Mouse (Mus musculus): ENCODE measurements at regions not wholly inside any gene's neighbourhood (a gene's known extent, or its start where the extent isn't known, plus 50 kb on each side); places are given as distances from the start of the nearest gene placed in this dataset.

DNA sequence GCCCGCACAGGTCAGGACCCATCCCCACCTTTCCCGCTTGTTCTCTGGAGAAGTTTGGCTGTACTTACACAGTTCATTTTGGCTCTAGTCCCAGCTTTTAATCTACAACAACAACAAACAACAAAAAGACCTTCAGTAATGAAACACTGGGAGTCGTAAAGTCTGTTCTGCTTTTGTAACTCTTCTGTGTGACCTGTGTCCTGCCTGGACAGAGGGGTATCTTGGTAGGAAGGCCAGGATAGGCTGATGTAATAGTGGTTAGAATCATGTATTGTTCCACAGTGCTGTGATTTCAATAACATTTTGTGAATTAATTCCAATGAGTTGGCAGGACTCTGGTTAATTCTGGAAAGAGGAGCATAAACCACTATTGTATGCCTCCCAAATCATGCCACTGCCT lies 136.9 kb downstream of the Barhl2 start:
- ATAC-seq (ENCODE audit: insufficient read depth) (no peak), DNase-seq (no peak)
- Histone ChIP-seq H3K27me3 (ENCODE audit: insufficient read depth, low read length) (no peaks in the 10 kb centered on the region), H3K9me3 (ENCODE audit: low read depth, low read length) (no peaks in the 10 kb centered on the region), H3K9ac (no peak overlapping the region), H3K36me3 (ENCODE audit: insufficient read depth) (no peaks in the 10 kb centered on the region), H3K4me3 (ENCODE audit: low read depth, low read length) (no peak overlapping the region), H3K4me1 (ENCODE audit: insufficient read depth) (no peaks in the 10 kb centered on the region), H3K4me2 (no peak overlapping the region), H3K27ac (ENCODE audit: low read depth) (no peak overlapping the region)
- 58% methylated on average over 3 of the region's 3 CpGs for WGBS
- TF ChIP-seq CTCF (IDR thresholded peaks at IDR 0.05; ENCODE audit: low read depth): no peak

DNA sequence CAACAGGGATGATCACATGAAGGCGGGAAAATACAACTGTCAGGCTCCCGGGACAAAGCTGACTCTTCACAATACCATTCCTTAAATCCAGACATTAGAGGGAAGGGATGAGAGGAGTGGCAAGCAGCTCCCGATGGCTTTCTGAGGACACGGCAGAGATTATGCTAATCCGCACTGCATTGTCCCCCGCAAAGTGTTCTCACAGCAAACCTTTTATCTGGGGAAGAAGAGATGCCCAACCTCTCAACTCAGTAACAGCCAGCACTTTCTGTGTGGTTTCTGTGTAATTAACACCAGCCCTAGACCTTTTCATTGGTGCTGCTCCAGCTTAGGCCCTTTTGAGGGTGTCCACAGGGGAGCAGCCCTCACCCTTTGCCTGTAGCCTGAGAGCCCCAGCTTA lies 137.9 kb downstream of the Barhl2 start:
- 45% methylated on average over 6 of the region's 6 CpGs for WGBS
- H3K36me3 ChIP-seq (ENCODE audit: insufficient read depth): no peaks in the 10 kb centered on the region
- H3K9ac ChIP-seq: no peak overlapping the region
- DNase-seq: no peak
- no peaks in the 10 kb centered on the region for H3K4me1 ChIP-seq (ENCODE audit: insufficient read depth)
- H3K4me2 ChIP-seq: no peak overlapping the region
- no peaks in the 10 kb centered on the region for H3K27me3 ChIP-seq (ENCODE audit: insufficient read depth, low read length)
- no peaks in the 10 kb centered on the region for H3K9me3 ChIP-seq (ENCODE audit: low read depth, low read length)
- no peak for TF ChIP-seq CTCF (IDR thresholded peaks at IDR 0.05; ENCODE audit: low read depth)
- no peak overlapping the region for H3K27ac ChIP-seq (ENCODE audit: low read depth)
- ATAC-seq (ENCODE audit: insufficient read depth): no peak
- no peak overlapping the region for H3K4me3 ChIP-seq (ENCODE audit: low read depth, low read length)

DNA sequence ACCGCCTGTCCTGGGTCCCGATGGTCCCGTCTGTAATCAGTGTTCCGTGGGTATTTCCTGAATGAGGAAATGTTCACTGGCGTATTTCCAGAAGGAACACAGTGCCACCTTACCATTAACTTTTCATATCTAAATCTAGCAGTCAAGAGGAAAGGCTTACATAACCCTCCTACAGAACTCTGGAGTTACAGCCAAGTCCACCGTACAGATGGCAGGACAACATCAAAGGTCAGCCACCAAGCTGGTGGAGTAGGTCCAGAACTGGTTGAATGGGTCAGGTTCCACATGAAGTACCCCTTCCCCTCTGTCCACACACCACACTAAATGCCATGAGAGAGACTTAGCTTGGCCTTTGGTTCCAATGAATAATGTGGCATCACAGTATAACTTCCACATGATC lies 139.7 kb downstream of the Barhl2 start:
- no peaks in the 10 kb centered on the region for H3K9me3 ChIP-seq (ENCODE audit: low read depth, low read length)
- no peak overlapping the region for H3K4me2 ChIP-seq
- no peak overlapping the region for H3K4me3 ChIP-seq (ENCODE audit: low read depth, low read length)
- WGBS: 78% methylated on average over 6 of the region's 6 CpGs
- no peak overlapping the region for H3K27ac ChIP-seq (ENCODE audit: low read depth)
- TF ChIP-seq CTCF (IDR thresholded peaks at IDR 0.05; ENCODE audit: low read depth): no peak
- no peak overlapping the region for H3K9ac ChIP-seq
- H3K27me3 ChIP-seq (ENCODE audit: insufficient read depth, low read length): no peaks in the 10 kb centered on the region
- DNase-seq (no peak), ATAC-seq (ENCODE audit: insufficient read depth) (no peak)
- H3K36me3 ChIP-seq (ENCODE audit: insufficient read depth): no peaks in the 10 kb centered on the region
- no peaks in the 10 kb centered on the region for H3K4me1 ChIP-seq (ENCODE audit: insufficient read depth)

DNA sequence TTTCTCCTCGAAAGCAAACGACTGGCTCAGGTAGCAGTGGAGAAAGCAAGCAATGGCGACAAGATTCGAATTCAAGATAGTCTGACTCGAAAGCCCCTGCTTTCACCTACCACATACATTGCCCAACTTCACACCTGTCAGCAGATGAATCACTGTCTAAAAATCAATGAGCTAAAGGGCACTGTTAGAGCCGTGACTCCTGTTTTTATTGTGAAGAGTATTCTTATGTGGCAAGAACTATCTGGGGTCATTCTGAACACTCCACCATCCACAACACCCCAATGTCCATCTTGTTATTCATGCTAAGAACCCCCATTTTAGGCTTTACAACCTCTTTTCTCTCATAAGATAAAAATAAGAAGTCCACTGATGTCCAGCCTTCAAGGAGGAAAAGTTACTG lies 144.1 kb downstream of the Barhl2 start:
- no peaks in the 10 kb centered on the region for H3K27me3 ChIP-seq (ENCODE audit: insufficient read depth, low read length)
- H3K4me1 ChIP-seq (ENCODE audit: insufficient read depth): no peaks in the 10 kb centered on the region
- H3K27ac ChIP-seq (ENCODE audit: low read depth): no peak overlapping the region
- no peak overlapping the region for H3K4me3 ChIP-seq (ENCODE audit: low read depth, low read length)
- DNase-seq (no peak), ATAC-seq (ENCODE audit: insufficient read depth) (no peak)
- H3K9me3 ChIP-seq (ENCODE audit: low read depth, low read length): no peaks in the 10 kb centered on the region
- H3K4me2 ChIP-seq: no peak overlapping the region
- no peaks in the 10 kb centered on the region for H3K36me3 ChIP-seq (ENCODE audit: insufficient read depth)
- TF ChIP-seq CTCF (IDR thresholded peaks at IDR 0.05; ENCODE audit: low read depth): no peak
- 81% methylated on average over 6 of the region's 6 CpGs for WGBS
- H3K9ac ChIP-seq: no peak overlapping the region

DNA sequence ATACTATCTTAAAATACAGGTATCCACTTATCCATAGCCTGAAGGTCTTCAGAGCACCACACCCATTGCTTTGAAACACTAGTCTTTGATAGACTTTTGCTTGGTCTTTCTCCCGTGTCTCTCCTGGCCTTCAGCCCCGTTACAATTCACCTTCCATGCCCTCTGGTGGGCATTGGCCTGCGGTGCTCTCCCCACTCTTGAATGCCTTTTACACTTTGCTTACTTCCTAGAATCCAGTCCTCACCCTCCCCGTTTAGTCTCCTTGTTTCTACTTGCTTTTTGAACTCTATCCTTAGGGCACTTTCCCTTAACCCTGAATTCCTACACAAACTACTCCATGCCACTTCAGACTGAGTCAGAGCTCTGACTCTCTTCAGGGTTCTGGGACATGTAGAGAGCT lies 156.6 kb downstream of the Barhl2 start:
- no peak for ATAC-seq (ENCODE audit: insufficient read depth)
- Histone ChIP-seq H3K27me3 (ENCODE audit: insufficient read depth, low read length) (no peaks in the 10 kb centered on the region), H3K9me3 (ENCODE audit: low read depth, low read length) (no peaks in the 10 kb centered on the region), H3K36me3 (ENCODE audit: insufficient read depth) (no peaks in the 10 kb centered on the region), H3K27ac (ENCODE audit: low read depth) (no peak overlapping the region), H3K4me2 (no peak overlapping the region), H3K4me3 (ENCODE audit: low read depth, low read length) (no peak overlapping the region), H3K4me1 (ENCODE audit: insufficient read depth) (0 out of 2 replicates have a peak, but pooled peaks cover 3% of the 10 kb centered on the region), H3K9ac (no peak overlapping the region)
- no peak for DNase-seq
- peak; percentile 43 for TF ChIP-seq CTCF (IDR thresholded peaks at IDR 0.05; ENCODE audit: low read depth)
- 43% methylated on average over 4 of the region's 4 CpGs for WGBS

DNA sequence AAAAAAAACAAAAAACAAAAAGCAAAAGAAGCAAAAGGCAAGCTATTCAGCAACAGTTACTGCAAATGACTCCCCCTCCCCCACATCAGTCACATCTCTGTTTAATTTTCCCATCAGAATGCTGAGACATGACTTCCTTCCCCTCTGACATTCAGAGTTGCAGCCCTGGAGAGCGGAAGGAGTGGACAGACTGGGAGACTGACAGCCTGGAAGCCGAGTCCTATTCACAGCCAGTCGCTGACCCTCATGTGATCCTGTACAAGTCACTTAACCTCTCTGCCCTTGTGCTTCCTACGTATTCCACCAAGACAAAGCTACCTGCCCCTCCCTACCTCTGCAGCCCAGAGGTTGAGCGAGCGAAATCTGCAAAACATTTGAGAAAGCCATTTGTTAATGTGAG lies 161.2 kb downstream of the Barhl2 start:
- Histone ChIP-seq H3K4me2 (no peak overlapping the region), H3K27ac (ENCODE audit: low read depth) (no peak overlapping the region), H3K9ac (no peak overlapping the region), H3K36me3 (ENCODE audit: insufficient read depth) (no peaks in the 10 kb centered on the region), H3K9me3 (ENCODE audit: low read depth, low read length) (no peaks in the 10 kb centered on the region), H3K4me1 (ENCODE audit: insufficient read depth) (0 out of 2 replicates have a peak, but pooled peaks cover 7% of the 10 kb centered on the region), H3K4me3 (ENCODE audit: low read depth, low read length) (no peak overlapping the region), H3K27me3 (ENCODE audit: insufficient read depth, low read length) (no peaks in the 10 kb centered on the region)
- no peak for TF ChIP-seq CTCF (IDR thresholded peaks at IDR 0.05; ENCODE audit: low read depth)
- 27% methylated on average over 6 of the region's 6 CpGs for WGBS
- ATAC-seq (ENCODE audit: insufficient read depth): peak; percentile 38; the same call in 1 of the 2 replicates
- DNase-seq: peak; percentile 55

DNA sequence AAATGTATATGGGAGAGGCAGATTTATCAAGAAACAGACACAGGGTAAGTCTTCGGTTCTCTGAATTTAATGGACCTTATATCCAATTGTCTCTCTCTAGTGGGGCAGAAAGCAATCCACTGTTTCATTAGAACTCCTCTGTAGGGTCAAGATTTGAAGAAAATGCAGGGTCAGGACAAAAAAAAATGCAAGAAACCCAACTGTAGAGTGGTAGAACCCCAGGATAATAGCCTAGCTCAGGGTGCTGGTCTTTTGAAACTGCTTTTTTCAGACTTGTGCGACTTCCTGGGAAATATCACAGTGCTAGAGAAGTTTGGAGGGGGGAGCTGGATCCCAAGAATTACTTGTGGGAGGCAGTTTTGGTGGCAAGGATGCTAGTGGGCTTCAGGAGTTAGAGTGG lies 162.0 kb downstream of the Barhl2 start:
- Histone ChIP-seq H3K27ac (ENCODE audit: low read depth) (no peak overlapping the region), H3K9ac (no peak overlapping the region), H3K4me1 (ENCODE audit: insufficient read depth) (0 out of 2 replicates have a peak, but pooled peaks cover 7% of the 10 kb centered on the region), H3K27me3 (ENCODE audit: insufficient read depth, low read length) (no peaks in the 10 kb centered on the region), H3K4me3 (ENCODE audit: low read depth, low read length) (no peak overlapping the region), H3K4me2 (no peak overlapping the region), H3K9me3 (ENCODE audit: low read depth, low read length) (no peaks in the 10 kb centered on the region), H3K36me3 (ENCODE audit: insufficient read depth) (no peaks in the 10 kb centered on the region)
- TF ChIP-seq CTCF (IDR thresholded peaks at IDR 0.05; ENCODE audit: low read depth): no peak
- 70% methylated on average over 2 of the region's 2 CpGs for WGBS
- ATAC-seq (ENCODE audit: insufficient read depth): no peak
- DNase-seq: no peak

DNA sequence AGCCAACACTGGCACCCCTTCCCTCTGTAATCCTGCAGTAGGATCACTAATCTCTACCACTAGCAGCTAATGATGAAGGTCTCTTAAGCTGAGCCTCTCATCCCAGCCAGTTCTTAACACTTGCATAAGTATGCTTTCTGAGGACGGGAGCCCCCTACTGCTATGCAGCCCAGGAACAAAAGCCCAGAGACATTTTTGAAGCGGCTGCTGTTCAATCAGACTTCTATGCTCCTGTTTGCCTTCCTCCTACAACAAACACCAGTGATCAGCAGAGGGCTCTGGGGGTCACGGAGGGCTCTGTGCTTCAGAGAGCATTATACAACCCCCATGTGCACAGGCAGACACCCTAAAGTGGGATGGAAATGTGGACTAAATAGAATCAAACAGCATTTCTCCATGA lies 162.4 kb downstream of the Barhl2 start:
- Histone ChIP-seq H3K4me2 (no peak overlapping the region), H3K4me1 (ENCODE audit: insufficient read depth) (0 out of 2 replicates have a peak, but pooled peaks cover 7% of the 10 kb centered on the region), H3K9me3 (ENCODE audit: low read depth, low read length) (no peaks in the 10 kb centered on the region), H3K36me3 (ENCODE audit: insufficient read depth) (no peaks in the 10 kb centered on the region), H3K27me3 (ENCODE audit: insufficient read depth, low read length) (no peaks in the 10 kb centered on the region), H3K9ac (no peak overlapping the region), H3K4me3 (ENCODE audit: low read depth, low read length) (no peak overlapping the region), H3K27ac (ENCODE audit: low read depth) (no peak overlapping the region)
- peak; percentile 15; the same call in 1 of the 2 replicates for TF ChIP-seq CTCF (IDR thresholded peaks at IDR 0.05; ENCODE audit: low read depth)
- peak; percentile 26 for DNase-seq
- ATAC-seq (ENCODE audit: insufficient read depth): no peak
- WGBS: 27% methylated on average over 3 of the region's 3 CpGs

Data from lung, embryonic 14.5 days (tissue).